Mouse (Mus musculus) lung, postnatal 0 days (tissue): ENCODE measurements around the gene Tspan7. TPM values are rescaled to one million over a fixed set of nuclear protein-coding genes. Genes with fewer than 3 reads are reported as not detected.
A peak's percentile ranks its signal among the peaks of the same experiment; 100 is the strongest.

Experiments used
- ATAC-seq: fragments of 200-750 bp; cut with Nextera tagmentation; 2 replicates; pipeline ENCODE4 v1.8.0; 2017; ENCODE audit warnings: moderate library complexity
- DNase-seq: peaks from one replicate; pipeline ENCODE4 v3.0.0-alpha.2; 2016; ENCODE audit warnings: low spot score
- H3K27ac ChIP-seq: fragments of 300-500 bp; sonication (generic); 2 replicates; pipeline ENCODE4 v1.5.1; 2014; ENCODE audit warnings: antibody characterized with exemption, mild to moderate bottlenecking, low read length, mixed read lengths
- H3K27me3 ChIP-seq: fragments of 300-500 bp; sonication (generic); replicated peaks from 2 replicates; pipeline ENCODE4 v1.6.1; 2014; ENCODE audit warnings: low read length, mixed read lengths; ENCODE audit not compliant: insufficient read depth
- H3K36me3 ChIP-seq: fragments of 300-500 bp; sonication (generic); 2 replicates; pipeline ENCODE4 v1.6.1; 2014; ENCODE audit warnings: low read length, mixed read lengths; ENCODE audit not compliant: insufficient read depth
- H3K4me1 ChIP-seq: fragments of 300-500 bp; sonication (generic); 2 replicates; pipeline ENCODE4 v1.6.1; 2014; ENCODE audit warnings: antibody characterized with exemption, low read depth, low read length, mixed read lengths; ENCODE audit not compliant: insufficient read depth
- H3K4me2 ChIP-seq: fragments of 300-500 bp; sonication (generic); replicated peaks from 2 replicates; pipeline ENCODE4 v1.6.1; 2014; ENCODE audit warnings: low read depth, mild to moderate bottlenecking, low read length, moderate library complexity, mixed read lengths
- H3K4me3 ChIP-seq: fragments of 300-500 bp; sonication (generic); 2 replicates; pipeline ENCODE4 v1.5.1; 2014; ENCODE audit warnings: low read depth, low read length
- H3K9ac ChIP-seq: fragments of 300-500 bp; sonication (generic); replicated peaks from 2 replicates; pipeline ENCODE4 v1.6.1; 2014; ENCODE audit warnings: low read depth, mild to moderate bottlenecking
- H3K9me3 ChIP-seq: fragments of 300-500 bp; sonication (generic); 2 replicates; pipeline ENCODE4 v1.6.1; 2016; ENCODE audit warnings: low read length, mixed read lengths
- CTCF ChIP-seq: IDR thresholded peaks from 2 replicates; pipeline ENCODE4 v1.5.1; 2016; ENCODE audit warnings: antibody characterized with exemption, mild to moderate bottlenecking
- EP300 ChIP-seq: IDR thresholded peaks from 2 replicates; pipeline ENCODE4 v1.6.1; 2016; ENCODE audit warnings: antibody characterized with exemption, mild to moderate bottlenecking, control low read depth
- WGBS: fragments of 180-500 bp; shearing (Covaris S2); extraction: QIAGEN DNeasy Blood & Tissue Kit; methylation state at CpG from one replicate; pipeline ENCODE4 v1.1.7; 2014; 5-methylcytosine and 5-hydroxymethylcytosine counted together
- polyA plus RNA-seq: library from polyadenylated mRNA; unstranded; fragments of >200 nt; fragmentation: Nextera tagmentation; extraction: Ambion mirVana; gene quantifications from 2 replicates; pipeline ENCODE4 v1.2.1, GENCODE M21; 2015

Gene Tspan7
- 504 and 549 TPM in 2 replicates for polyA plus RNA-seq

GRCm38 (mm10) chrX:10484872-10485569, at the start of gene Tspan7:
TSS of gene Tspan7 (plus strand) at chrX:10485158.
- Histone ChIP-seq H3K4me2 (peak within 1 kb of the TSS; percentile 64), H3K36me3 (no peaks in the 10 kb centered on the region), H3K4me1 (no peaks in the 10 kb centered on the region), H3K27me3 (no peaks in the 10 kb centered on the region), H3K9me3 (no peaks in the 10 kb centered on the region), H3K4me3 (peak within 1 kb of the TSS; percentile 51), H3K9ac (peak within 1 kb of the TSS; percentile 52), H3K27ac (peak within 1 kb of the TSS; percentile 66)
- TF ChIP-seq EP300 (no peak), CTCF (peak; percentile 12)
- peak; percentile 71 for DNase-seq
- peak; percentile 86 for ATAC-seq
- 14% methylated on average over 30 of the region's 41 CpGs for WGBS

DNA sequence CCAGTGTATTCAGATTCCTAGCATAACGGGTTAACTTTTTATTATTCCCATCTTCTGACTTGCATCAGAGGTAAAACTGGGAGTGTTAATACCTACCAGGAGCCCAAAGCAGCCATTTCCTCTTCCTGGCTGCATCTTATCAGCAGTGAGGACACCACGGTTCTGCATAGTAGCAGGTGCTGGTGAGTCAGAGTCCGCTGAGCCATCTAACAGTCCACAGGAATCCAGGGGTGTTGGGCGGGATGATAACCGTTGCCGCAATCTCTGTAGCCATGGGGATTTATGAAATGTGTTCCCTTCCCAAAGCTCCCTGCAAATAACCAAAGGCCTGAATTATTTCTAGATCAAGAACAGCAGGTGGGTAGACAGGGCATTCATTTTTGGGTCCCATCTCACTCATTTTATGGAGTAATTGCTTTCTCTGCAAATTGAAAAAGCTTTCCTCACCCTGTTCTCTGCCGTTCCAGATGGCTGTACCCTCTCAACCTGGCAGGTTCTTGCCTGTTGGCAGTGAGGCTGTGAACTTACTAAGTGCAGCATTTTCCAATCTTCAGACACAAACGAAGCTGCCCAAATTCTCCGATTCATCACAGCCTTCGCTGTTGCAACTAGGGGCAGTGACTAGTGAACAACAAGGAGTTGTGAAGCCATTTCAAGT, 35.5 kb upstream of the Tspan7 start:
- DNase-seq: no peak
- ATAC-seq: no peak

DNA sequence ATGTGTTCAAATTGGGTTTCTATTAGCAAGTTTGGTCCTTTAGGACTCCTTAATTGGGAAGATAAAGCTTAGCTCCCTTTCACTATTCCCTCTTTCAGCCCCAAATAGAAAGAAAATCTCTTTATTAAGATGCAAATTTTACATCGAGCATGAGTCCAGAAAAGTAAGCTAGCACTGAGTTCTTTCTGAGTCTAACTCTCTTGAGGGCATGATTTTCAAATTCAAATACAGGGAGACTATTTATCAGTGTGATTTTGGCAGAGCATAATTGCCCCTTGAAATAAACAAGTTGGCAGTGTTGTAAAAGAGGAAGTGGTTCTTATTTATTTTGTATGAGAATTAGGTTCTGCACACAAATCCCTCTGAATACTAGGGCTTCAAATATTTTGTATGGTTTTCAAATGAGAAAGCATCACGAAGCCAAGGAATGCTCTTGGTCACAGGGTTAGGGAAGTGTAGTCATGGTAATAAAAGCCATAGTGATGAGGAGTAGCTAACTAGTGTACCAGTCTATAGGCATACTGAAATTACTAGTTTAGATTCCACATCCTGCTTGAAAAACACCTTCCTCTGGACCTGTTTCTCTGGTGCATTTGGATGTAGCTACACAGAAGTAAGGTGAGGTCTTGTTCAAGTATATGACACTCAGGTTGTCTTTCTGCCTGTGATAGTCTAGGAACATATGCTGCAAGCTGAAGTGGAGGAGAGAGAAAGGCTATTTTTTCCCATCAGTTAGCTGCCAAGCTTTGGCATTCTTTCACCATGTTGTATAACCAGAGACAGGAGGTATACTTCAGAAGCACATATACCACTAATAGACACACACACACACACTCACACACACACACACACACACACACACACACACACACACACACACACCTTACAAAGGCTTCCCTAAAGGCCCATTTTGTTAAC, 34.6 kb upstream of the Tspan7 start:
- Histone ChIP-seq H3K9me3 (no peaks in the 10 kb centered on the region), H3K27ac (no peak overlapping the region), H3K36me3 (no peaks in the 10 kb centered on the region), H3K27me3 (no peaks in the 10 kb centered on the region), H3K4me1 (no peaks in the 10 kb centered on the region), H3K4me3 (no peak overlapping the region), H3K9ac (no peak overlapping the region), H3K4me2 (no peak overlapping the region)
- 50% methylated on average over 2 of the region's 2 CpGs for WGBS
- TF ChIP-seq EP300: no peak
- TF ChIP-seq CTCF: no peak
- ATAC-seq (no peak), DNase-seq (no peak)

More for the DNA sequence above, 35.5 kb upstream of the Tspan7 start:
- H3K4me2 ChIP-seq: no peak overlapping the region
- H3K36me3 ChIP-seq: no peaks in the 10 kb centered on the region
- H3K27me3 ChIP-seq: no peaks in the 10 kb centered on the region
- WGBS: 82% methylated on average over 10 of the region's 10 CpGs
- no peaks in the 10 kb centered on the region for H3K9me3 ChIP-seq
- H3K4me1 ChIP-seq: no peaks in the 10 kb centered on the region
- TF ChIP-seq EP300: no peak
- no peak for TF ChIP-seq CTCF
- H3K4me3 ChIP-seq: no peak overlapping the region
- H3K9ac ChIP-seq: no peak overlapping the region
- no peak overlapping the region for H3K27ac ChIP-seq

DNA sequence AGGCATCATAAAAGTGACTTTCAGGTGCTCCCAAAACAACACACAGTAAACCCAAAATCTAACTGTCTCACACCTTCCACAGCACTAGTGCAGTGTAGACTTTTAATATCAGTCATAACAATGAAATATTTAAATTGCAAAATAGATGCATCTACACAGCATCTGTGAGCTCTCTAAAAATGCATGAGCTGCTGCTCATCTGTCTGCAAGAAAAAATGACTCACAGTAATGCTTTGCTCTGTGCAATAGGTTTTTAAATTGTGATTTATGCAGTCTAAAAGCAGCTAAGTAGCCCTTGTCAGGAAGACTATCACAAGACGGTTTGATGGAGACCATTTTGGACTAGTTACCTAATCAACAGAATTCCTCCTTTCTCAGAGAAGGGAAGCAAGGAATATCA, 31.2 kb upstream of the Tspan7 start:
- 33% methylated on average over 1 of the region's 1 CpGs for WGBS
- no peaks in the 10 kb centered on the region for H3K36me3 ChIP-seq
- TF ChIP-seq CTCF: no peak
- TF ChIP-seq EP300: no peak
- no peak overlapping the region for H3K4me2 ChIP-seq
- no peaks in the 10 kb centered on the region for H3K27me3 ChIP-seq
- no peak overlapping the region for H3K27ac ChIP-seq
- H3K4me1 ChIP-seq: no peaks in the 10 kb centered on the region
- H3K9ac ChIP-seq: no peak overlapping the region
- no peak overlapping the region for H3K4me3 ChIP-seq
- no peaks in the 10 kb centered on the region for H3K9me3 ChIP-seq
- ATAC-seq (no peak), DNase-seq (no peak)

GRCm38 (mm10) chrX:10457256-10457655, 27.7 kb upstream of the Tspan7 start:
- H3K4me2 ChIP-seq: no peak overlapping the region
- H3K4me3 ChIP-seq: no peak overlapping the region
- no peaks in the 10 kb centered on the region for H3K27me3 ChIP-seq
- no peaks in the 10 kb centered on the region for H3K4me1 ChIP-seq
- H3K9ac ChIP-seq: no peak overlapping the region
- no peak overlapping the region for H3K27ac ChIP-seq
- no peak for DNase-seq
- 85% methylated on average over 3 of the region's 3 CpGs for WGBS
- H3K36me3 ChIP-seq: no peaks in the 10 kb centered on the region
- no peak for ATAC-seq
- no peaks in the 10 kb centered on the region for H3K9me3 ChIP-seq
- TF ChIP-seq EP300 (no peak), CTCF (no peak)

GRCm38 (mm10) chrX:10477088-10477487, 7.9 kb upstream of the Tspan7 start:
- Histone ChIP-seq H3K4me3 (no peak overlapping the region), H3K27ac (no peak overlapping the region), H3K4me2 (no peak overlapping the region), H3K27me3 (no peaks in the 10 kb centered on the region), H3K36me3 (no peaks in the 10 kb centered on the region), H3K9ac (no peak overlapping the region), H3K4me1 (no peaks in the 10 kb centered on the region), H3K9me3 (no peaks in the 10 kb centered on the region)
- TF ChIP-seq EP300 (no peak), CTCF (no peak)
- no peak for ATAC-seq
- no peak for DNase-seq
- 89% methylated on average over 1 of the region's 1 CpGs for WGBS
